Mouse (Mus musculus): Measurements from ENCODE around the gene Fam229b.

Gene Fam229b

DNA sequence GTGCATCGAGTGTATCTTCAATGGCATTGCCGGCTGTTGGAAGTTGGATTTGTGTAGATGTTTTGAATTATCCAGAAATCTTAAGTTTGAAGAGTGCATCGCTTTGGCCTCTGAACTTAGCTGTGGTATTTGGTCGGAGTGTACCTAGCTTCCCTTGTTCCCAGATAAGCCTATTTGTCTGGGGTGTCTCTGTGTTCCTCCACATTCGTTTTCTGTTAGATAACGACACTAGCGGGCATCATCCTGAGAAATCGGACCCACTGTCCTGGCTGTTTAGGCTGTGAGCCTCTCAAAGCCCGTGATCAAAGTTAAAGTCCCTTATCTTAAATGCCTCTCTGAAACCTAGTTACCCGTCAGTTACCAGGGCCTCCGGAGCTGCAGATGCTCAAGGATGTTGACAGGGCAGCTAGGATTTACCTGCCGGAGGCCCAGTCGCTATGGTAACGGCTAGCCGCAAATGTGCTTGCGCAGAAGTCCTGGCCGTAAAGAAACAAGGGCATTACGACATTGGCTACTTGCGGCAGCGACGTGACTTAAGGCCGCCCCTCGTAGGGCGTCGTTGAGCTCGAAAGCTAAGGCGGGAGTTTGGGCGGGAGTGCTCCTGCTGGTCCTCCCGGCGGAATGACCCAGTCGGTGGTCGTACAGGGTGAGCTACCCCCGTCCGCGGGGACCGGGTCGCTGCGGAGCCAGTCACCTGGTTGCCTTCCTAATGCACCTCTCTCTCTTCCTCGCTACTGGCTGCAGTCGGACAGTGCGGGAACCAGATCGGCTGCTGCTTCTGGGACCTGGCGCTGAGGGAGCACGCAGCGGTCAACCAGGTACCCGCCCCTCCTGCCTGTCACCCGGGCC lies at the start of gene Fam229b, which contains the start of gene Tube1:
TSS of gene Fam229b (minus strand) at position 453 of the 849 bp plus-strand sequence.
TSS of gene Tube1 (plus strand) at position 515 of the 849 bp plus-strand sequence.
- DNase-seq = peak; percentile 99

DNA sequence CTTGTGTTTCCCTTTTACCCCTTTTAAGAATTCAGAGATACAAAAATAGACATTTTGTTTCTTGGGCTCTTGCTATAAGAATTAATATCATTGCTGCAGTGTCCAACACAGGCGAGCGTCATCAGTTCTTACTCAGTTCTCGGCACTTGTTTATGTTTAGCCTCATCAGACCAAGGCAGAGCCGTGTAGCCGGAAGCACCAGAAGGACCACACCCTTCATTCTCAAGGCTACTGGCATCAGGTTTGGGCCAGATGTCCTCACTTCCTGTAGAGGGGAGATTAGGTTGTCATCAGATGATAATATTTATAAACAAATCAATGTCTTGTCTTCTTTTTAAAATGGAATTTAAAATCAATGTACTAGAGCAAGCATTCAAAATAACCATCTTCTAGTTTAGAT lies 43.3 kb upstream of the Fam229b start:
- DNase-seq = peak; percentile 93

DNA sequence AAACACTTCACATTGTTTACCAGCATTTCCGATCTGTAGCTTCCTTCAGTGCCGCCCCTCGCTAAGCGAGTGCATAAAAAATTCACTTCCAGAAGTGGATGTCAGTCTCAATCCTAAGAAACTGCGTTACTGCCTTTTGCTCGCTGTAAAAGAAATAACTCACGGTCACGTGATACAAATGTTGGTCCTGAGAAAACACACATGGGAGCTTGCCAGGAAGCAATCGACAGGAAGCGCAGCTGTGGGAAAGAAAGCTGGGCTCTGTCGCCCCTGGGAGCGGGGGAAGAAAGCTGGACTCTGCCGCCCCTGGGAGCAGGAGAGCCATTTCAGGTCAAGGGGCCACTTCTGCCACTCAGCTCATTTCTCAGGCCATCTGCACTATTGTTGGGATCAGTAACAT lies 39.4 kb upstream of the Fam229b start:
- DNase-seq = peak; percentile 97

DNA sequence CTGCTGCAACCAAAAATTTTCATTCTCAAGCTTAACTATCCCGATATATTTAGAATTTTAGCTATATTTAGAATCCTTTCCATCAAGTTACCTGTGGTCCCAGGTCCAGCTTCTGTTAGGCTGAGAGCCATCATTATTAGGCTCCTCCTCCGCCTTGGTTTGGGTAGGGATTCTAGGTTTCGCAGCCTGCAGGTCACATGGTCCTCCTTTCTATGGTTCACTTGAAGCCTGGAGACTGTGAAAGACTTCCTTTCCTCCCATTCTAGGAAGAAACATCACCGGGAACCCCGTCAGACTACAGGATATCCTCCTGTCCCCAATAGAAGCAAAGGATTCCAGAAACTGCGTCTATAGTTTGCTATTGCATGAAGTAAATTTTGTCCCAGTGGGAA lies 38.8 kb upstream of the Fam229b start:
- DNase-seq = peak; percentile 91

DNA sequence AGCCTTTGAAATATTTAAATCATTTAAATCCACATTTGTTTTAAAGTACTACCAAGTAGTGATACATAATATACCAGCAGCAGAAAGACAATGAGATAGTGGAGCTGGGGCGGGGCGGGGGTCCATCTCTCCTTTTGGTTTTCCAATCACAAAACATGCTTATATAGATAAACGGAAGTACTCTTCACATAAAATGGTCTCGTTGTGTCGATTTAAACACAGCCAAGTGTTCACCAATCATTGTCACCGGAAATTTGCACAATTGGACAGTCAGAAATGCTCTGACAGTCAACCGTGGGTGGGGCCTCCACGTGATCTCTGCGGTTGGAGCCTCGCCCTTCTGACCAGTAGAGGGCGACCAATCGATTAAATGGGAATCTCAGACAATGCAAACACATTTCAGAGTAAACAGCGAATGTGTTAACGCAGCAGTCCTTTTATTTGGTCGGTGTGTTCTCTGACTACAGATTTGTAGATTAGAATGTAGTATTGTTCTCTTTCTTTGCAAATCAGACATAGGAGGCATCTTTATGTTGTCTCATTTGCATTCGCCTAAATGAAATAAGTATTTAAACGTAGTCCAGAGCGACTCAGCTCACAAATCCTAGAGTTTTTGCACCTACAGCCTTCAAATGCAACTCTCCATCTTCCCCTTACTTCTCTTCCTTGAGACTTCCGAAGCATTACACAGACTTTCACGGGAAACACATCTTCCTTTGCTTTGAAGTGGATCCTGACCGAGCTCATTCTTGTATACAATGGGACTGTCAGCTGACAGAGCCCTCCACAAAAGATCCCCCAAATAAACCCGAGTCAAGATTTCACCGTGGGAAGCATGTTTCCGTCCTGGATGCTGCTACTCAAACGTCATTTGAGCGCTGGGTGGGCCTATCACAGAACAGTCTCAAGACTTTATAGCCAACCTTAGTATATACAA lies 38.2 kb upstream of the Fam229b start:
- peak; percentile 99 for DNase-seq

DNA sequence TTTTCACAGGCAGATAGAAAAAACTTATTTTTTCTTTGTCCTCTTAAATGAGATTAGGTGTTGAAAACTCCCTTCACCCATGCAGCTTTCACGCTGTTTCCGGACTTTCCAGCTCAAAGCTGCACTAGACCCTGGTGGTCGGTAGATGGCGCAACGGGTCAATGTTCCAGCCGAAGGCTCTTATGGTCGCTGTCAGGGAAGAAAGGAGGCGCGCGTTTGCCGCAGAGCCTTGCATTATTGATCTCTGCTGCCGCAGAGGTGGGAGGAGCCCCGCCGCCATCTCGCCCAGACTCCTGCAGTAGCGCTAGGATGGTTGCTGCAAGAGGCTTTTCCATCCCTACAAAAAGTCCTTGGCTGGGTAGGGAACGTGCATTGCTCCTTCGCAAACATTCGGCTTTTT lies 37.4 kb upstream of the Fam229b start:
- peak; percentile 98 for DNase-seq

DNA sequence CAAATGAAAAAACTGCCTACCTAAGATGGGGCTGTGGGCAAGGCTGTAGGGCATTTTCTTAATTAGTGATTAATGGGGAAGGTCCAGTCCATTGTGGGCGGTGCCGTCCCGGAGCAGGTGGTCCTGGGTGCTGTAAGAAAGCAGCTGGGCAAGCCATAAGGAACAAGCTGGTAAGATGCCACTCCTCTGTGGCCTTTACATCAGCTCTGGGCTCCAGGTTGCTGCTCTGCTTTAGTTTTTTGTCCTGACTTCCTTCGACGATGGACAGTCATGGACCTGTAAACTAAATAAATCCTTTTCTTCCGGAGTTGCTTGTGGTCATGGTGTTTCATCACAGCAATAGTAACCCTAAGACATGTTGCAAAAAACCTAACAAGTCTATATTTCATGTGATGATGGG lies 37.0 kb upstream of the Fam229b start:
- no peak for DNase-seq

DNA sequence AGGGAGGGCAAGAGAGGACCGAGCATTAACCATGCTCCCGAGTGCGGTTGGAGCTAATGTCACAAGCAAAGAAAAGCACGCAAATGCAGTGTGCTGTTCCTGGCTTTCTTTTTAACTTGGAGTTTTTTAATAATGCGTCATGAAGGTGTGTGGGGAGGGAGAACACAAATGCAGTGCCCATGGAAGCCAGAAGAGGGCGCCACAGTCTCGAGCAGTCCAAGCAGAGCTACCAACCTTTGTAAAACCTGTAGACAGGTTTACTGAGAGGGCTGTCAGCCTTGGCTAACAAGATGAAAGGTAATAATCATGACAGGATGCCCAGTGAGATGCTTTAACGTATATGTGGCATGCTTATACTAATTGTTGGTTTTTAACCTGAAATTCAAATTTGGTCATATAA lies 36.5 kb upstream of the Fam229b start:
- no peak for DNase-seq

DNA sequence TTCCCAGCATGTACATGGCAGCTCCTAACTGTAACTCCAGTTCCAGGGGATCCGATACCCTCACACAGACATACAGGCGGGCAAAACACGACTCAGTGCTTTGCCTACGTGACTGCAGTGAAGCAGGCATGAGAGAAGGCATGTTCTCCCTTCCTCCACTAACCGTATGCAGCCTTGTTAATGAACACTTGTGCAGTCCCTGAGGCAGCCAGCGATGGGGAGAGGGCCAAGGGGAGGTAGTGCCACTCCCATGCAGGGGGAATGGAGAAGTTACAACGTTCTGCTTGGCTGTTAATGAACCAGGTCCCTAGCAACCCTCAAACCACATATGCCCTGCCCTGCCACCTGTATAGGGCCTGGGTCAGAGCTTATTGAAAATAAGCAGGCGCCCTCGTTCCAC lies 35.9 kb upstream of the Fam229b start:
- DNase-seq = no peak

DNA sequence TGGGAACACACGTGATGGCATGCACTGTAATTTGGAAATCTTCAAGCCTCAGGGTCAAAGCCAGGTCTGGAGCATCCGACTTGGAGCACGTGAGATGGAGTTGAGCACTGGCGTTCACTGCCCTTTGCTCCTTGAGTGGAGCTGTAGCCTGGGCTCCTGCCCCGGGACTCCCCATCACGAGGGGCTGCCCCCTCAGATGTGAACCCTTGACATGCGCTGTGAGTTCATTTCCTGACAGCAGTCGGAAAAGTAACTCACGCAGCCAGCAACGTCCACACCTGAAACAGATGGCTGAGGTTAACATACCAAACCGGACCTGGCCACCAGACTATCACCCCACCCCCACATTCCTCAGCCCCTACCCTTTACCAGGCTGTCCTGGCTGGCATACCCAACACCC lies 33.9 kb upstream of the Fam229b start:
- DNase-seq = peak; percentile 83

DNA sequence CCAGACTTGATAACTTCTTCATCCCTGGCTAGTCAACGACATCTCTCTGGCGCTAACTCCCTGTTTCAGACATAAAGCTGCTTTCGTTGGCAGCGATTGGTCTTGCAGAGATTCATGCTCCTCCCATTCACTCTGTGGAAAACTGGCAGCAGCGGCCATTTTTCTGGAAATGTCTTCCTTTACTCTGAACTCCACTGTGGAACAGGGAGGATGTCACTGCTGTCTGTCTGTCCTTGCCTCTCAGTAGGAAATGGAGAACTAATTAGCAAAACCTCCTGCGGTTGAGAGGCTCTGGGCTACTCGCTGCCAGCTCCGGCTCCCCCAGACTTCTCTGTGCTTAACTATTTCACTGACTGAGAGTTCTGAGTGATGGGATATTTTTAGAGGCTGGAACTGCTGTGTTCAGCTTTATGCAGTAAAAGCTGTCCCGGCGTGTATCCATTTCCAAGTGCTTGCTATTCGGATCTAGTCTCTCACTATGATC lies 32.0 kb upstream of the Fam229b start:
- DNase-seq = peak; percentile 91

DNA sequence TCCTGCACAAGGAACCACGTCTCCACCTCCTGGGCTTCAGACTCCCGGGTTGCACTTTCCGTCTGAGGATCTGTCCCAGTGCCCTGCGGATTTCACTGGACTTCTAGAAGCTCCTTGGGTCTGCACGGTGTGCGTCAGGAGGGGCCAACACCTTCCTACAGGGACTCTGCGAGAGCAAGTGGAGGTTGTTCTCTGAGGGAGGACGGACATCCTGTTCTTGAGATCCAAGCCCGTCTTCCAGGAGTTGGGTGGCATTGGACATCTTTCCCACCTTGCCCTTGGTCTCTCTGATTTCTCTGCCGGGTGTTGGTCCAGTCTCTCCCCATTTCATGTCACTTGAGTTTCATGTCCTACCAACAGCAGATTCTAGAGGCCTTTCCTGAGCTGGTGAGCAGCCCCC lies 30.0 kb upstream of the Fam229b start, which contains the start of gene Ccn6:
TSS of gene Ccn6 (minus strand) at position 101 of the 400 bp plus-strand sequence.
- peak; percentile 85 for DNase-seq

DNA sequence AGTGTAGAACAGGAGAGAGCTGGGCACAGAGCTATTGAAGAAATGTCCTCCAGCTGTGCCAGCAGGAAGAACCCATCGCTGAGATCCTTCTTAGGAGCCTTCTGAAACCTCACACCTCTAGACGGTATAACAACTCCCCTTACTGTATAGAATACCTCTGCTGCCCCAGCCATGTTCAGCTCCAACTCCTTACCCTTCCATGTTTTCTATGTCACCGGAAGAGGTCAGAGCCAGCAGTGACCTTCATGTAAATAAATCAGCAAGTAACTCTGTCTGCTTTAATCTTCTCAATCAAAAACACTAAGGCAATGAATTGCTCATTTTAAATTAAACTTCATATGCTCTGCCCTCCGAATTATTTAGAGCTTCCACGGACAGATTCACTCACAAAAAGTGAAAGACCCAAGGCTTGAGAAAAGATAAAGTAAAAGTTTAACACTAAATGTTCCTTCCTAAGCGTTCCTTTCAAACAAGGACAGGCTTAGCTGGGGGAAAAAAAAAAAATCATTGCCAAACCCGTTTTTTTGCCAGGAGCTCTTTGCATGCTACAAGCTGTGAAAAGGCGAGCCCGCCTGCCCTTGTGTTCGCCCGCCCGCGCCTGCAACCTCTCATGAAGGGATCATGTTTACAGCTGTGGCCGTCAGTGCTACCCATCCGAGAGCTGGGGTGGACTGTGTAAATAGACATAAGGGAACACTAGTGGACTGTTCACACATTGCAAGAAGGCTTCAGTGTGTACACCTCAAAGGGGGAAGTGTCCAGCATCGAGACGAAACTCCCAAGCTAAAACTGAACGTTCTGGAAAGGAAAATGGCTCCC lies 29.2 kb upstream of the Fam229b start:
- DNase-seq = peak; percentile 86

DNA sequence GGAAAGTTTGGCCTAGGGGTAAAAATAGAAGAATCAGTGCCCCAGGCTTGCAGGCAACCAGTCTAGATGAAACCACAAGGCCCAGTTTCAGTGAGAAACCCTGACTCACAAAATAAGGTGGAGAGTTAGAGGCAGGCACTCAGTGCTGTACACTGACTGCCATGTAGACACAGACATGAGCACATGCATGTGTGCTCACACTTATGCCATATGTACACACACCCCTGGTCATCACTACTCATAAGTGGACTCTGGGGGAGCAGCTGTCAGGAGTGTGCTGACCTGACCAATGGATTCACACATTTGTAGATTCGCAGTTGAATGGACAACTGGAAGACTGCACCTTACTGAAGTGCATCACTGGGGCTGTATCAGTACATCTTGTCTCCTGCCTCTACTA lies 27.7 kb upstream of the Fam229b start:
- no peak for DNase-seq

DNA sequence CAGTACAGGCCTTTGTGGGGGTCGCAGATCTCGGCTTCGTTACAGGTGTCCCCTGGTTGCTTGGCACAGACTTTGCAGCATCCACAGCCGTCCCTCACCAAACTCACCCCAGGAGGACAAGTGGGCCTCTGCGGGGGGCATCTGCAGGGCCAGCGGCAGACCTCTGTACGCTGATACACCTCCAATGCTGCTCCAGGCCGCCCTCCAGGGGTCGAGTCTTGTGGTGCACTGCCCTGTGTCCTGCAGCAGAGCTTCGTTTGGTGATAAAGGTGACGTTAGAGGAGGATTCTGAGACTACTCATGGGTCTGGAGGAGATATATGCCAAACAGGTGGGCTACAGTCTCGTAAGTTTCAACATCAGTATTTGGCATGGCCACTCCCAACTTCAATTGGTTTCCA lies 24.6 kb upstream of the Fam229b start:
- DNase-seq = peak; percentile 80

DNA sequence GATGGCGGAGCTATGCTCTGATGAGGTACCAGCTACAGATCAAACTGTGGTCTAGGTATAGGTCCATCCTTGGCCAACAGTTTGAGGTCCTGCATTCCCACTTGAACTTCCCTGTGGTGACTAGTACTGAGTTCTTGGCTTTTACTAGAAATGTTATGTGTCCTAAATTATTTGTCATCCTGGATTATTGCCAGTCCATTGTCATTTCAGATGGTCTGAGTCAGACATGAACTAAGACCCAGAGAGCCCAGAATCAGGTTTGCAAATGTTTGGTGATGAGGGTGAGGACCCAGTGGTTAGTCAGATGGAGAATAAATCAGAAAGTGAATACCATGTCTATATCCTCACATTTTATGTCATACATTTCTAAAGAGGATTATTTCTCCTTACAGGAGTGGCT lies 23.6 kb upstream of the Fam229b start:
- peak; percentile 39 for DNase-seq

DNA sequence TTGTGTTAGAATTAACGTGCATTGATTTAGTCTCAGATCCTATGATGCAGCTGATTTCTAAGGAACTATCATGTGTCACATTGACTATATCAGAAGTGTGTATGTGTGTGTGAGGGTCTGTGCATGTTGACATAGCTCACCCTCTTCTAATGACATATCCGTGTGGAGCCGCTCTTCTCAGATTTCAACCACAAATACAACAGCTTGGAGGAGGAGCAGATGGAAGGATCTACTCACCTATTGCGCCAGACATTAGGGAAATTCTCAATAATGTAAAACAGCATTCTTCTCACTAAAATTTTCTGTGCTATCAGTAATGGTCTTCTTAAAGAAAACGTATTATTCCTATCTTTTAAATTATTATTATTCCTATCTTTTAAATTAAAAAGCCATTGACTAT lies 23.0 kb upstream of the Fam229b start:
- peak; percentile 19 for DNase-seq

DNA sequence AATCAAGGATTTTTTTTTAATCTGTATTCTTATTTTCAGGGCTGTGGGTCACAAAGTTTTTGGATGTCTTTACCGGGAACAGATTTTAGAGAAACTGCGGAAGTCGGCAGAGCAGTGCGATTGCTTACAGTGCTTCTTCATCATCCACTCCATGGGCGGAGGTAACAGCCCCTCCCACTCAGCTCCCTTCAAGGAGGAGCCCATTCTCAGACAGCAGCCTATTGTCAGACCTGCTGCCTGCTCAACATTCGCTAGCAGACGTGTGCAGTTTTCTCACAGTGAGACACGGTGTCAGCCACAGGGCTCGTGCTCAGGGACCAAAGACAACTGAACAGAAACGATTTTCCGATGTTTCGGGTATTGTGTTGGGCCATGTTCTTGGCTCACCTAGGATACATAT lies 8.5 kb upstream of the Fam229b start:
- no peak for DNase-seq

DNA sequence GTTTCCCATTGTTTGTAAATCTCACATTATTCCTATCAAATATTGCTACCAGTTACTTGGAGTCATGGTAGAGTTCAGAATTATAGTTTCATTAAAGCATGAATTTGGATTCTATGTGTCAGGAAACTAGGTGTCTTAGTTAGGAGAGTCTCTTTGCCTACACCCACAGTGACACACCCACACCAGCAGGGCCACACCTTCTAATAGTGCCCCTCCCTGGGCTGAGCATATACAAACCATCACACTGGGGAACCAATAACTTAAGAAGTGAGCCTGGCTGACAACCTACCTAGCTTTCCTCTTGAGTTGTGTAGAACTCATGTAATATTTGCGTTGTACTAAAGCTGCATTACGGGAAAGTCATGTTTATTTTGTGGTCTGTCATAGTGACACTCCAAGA lies 7.7 kb upstream of the Fam229b start:
- no peak for DNase-seq

DNA sequence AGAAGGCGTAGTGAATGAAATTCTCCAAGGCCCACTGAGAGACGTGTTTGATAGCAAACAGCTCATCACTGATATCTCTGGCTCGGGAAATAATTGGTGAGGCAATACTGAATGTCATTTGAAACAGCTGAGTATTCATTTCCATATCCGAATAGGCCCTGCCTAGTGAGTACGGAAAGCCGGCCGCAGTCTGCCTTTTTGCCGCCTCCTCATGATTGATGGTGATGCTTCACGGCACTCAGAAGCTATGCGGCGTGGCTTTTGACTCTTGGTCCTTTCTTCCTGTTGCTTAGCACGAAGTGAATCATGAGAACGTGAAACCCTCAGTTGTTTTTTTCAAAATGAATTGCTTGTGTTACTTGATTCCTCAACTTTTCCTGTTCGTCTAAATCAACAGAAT lies 7.1 kb upstream of the Fam229b start:
- DNase-seq = no peak

DNA sequence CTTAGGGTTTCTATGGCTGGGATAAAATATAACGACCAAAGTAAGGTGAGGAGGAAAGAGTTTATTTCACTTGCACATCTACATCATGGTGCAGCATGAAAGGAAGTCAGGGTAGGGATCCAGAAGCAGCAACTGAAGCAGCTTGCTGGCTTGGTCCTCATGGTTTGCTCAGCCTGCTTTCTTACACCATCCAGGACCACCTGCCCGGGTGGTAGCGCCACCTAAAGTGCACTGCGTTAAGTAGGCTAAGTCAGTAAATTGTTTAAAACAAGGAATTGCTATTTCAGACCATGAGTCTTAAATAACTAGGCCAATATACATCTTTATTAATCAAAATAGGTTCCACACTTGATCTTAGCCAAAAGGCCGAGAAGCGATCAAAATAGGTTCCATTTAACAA lies 5.0 kb upstream of the Fam229b start:
- no peak for DNase-seq

DNA sequence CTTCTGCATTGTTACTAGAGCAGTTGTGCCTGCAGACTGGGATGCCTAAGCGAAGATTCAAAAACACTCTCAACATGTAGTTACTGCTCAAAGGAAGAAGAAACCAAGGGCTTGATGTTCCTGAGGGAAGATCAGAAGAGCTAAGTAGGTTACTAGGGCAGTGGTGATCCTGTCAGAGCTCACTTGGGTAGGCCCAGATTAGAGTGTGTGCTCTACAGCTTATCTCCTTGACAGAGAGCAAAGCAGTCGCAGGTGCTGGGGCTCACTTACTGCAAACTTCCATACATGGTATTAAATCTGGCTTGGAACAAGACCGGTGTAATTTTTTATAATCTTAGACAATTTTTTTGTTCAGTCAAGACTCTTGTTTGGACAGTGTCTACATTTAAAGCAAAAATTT lies 4.1 kb upstream of the Fam229b start:
- DNase-seq = no peak

DNA sequence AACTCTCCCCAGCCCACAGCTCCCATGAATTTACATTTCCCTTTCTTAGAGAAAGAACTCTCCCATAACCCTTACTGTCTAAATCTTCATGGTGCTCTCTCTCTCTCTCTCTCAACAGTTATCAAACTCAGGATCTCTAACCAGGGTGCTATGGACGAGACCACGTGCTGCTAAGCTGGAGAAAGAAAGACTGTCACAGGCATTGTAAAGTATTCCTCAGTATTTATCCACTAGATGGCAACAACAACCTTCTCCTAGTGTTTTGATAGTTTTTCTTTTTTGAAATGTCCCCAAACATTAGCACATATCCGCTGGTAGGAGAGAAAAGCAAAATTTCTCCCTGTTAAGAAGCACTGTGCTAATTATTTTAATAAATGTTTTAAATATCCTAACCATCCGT lies 12.3 kb downstream of the Fam229b start:
- no peak for DNase-seq

Measured in heart, adult 11 months (tissue).